In the genomic region with DNA sequence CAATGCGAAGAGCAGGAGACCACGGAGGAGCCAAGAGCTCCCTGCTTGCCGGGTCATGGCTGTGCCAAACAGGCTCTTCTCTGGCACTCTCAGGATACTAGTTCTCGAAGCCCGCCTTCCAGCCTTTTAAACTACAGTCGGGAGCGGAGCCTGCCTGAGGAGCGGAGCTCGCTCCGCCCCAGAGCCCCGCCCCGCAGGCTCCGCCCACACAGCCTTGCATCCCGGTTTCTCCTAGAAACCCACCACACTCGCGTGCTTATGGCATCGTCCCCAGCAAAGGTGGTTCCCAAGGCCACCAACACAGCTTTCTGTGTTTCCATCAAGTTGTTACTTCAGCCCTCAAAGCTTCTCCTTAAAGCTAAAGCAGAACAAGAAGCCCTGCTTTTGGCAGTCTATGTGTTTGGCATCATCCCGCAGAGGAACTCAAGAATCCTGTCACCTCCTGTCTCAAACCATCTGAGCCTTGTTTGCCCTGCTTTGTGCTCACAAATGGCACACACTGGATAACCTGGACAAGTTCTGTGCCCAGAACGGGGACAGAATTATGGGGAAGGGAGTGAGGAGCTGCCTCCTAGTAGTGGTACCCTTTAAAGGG, we compare ENCODE assay signal across 8 mouse cellular contexts. TPM values are rescaled to one million over a fixed set of nuclear protein-coding genes. Genes with fewer than 3 reads are reported as not detected.
A peak's percentile ranks its signal among the peaks of the same experiment; 100 is the strongest.
DNase-seq lines count a peak whose midpoint lies in the region.

A gene (minus strand): TSS at position 156 of the 595 bp plus-strand sequence.

- WGBS in hindbrain, embryonic 10.5 days, result 3% methylated on average over 19 of the region's 19 CpGs

- peak within 1 kb of the TSS; percentile 59 for H3K4me3 ChIP-seq in hindbrain, embryonic 10.5 days

- DNase-seq in adrenal gland, adult (ENCODE audit: inconsistent age in 2 of 2, low spot score in 1 of 2), result peak; percentile 76 to 89
- DNase-seq in cerebellum, postnatal 4 days (ENCODE audit: low spot score in 2 of 2), result peak; percentile 58 to 64
- peak; percentile 33 to 40 for DNase-seq in frontal cortex, postnatal 25 days (ENCODE audit: low spot score in 2 of 2)
- peak; percentile 61 for DNase-seq in hindbrain, embryonic 10.5 days (ENCODE audit: low spot score)
- DNase-seq in layer of hippocampus, postnatal 10 days (ENCODE audit: low spot score in 2 of 2), result peak; percentile 62 to 72
- DNase-seq in lung, postnatal 36 days, result peak; percentile 83
- peak; percentile 67 for DNase-seq in right cerebral cortex, adult 18-20 months
- peak; percentile 49 to 63 for DNase-seq in urinary bladder, postnatal 36 days (ENCODE audit: low spot score in 2 of 2)

- peak within 1 kb of the TSS; percentile 74 for H3K27ac ChIP-seq in hindbrain, embryonic 10.5 days

- no peaks in the 10 kb centered on the region for H3K9me3 ChIP-seq in hindbrain, embryonic 10.5 days

- H3K4me1 ChIP-seq in hindbrain, embryonic 10.5 days (replicated peaks), result peaks cover 35% of the 10 kb centered on the region

- 0 out of 2 replicates have a peak, but pooled peaks cover 7% of the 10 kb centered on the region for H3K27me3 ChIP-seq in hindbrain, embryonic 10.5 days (ENCODE audit: insufficient read depth, poor library complexity, severe bottlenecking)

- H3K36me3 ChIP-seq in hindbrain, embryonic 10.5 days, result peaks cover 54% of the 10 kb centered on the region

RNA-seq across cellular contexts. Expression of the gene that starts here (rescaled TPM):
- polyA plus RNA-seq in hindbrain, embryonic 10.5 days (2016; fragmentation: Nextera tagmentation; extraction: Ambion mirVana), result 6.7 and 8.6 TPM in 2 replicates
- total RNA-seq in layer of hippocampus, postnatal 10 days (2021), result 10 to 100 TPM in 1 of 2 experiments, 1 to 10 TPM in 1; 9.9 to 12.7 TPM

Comparison
In these comparisons a context has a peak if more than half of its experiments do, and no peak if none do; other contexts are left out.
1. Peak in every context shown above with its lines: DNase-seq, H3K4me3 ChIP-seq and H3K27ac ChIP-seq.